Mouse (Mus musculus): ENCODE measurements at regions not wholly inside any gene's neighbourhood (a gene's known extent, or its start where the extent isn't known, plus 50 kb on each side); places are given as distances from the start of the nearest gene placed in this dataset.

GRCm38 (mm10) chr11:113101534-113101933, 319.5 kb downstream of the Sox9 start:
- no peak for TF ChIP-seq POLR2A (IDR thresholded peaks at IDR 0.05; ENCODE audit: insufficient read depth, low read depth, low read length)
- no peak for TF ChIP-seq CTCF (IDR thresholded peaks at IDR 0.05)
